Mouse (Mus musculus): ENCODE data around the gene Smyd4. TPM values are rescaled to one million over a fixed set of nuclear protein-coding genes. Genes with fewer than 3 reads are reported as not detected.

Gene Smyd4
- polyA plus RNA-seq, 1 experiment from 2014 or later: 13.8 TPM

- H3K9ac ChIP-seq: no peak overlapping the region
- peaks cover 6% of the 10 kb centered on the region; the same call in 1 of the 2 replicates for H3K36me3 ChIP-seq
- H3K9me3 ChIP-seq (replicated peaks): no peaks in the 10 kb centered on the region
- H3K4me3 ChIP-seq (replicated peaks): peak overlapping the region; percentile 52
- H3K4me2 ChIP-seq (replicated peaks): peak overlapping the region; percentile 58
- ATAC-seq (ENCODE audit: insufficient number of reproducible peaks, low FRiP score, low TSS enrichment, low read depth): no peak
- peak overlapping the region; percentile 86 for H3K27ac ChIP-seq (replicated peaks)
- peaks cover 26% of the 10 kb centered on the region for H3K4me1 ChIP-seq
- WGBS: 26% methylated on average over 5 of the region's 5 CpGs
- no peaks in the 10 kb centered on the region for H3K27me3 ChIP-seq
Observed at GRCm38 (mm10) chr11:75420810-75421374, 72.7 kb downstream of the Smyd4 start.

- no peaks in the 10 kb centered on the region for H3K9me3 ChIP-seq (replicated peaks)
- peak overlapping the region; percentile 58 for H3K4me2 ChIP-seq (replicated peaks)
- no peaks in the 10 kb centered on the region for H3K27me3 ChIP-seq
- H3K27ac ChIP-seq (replicated peaks): peak overlapping the region; percentile 86
- peak overlapping the region; percentile 52 for H3K4me3 ChIP-seq (replicated peaks)
- peaks cover 6% of the 10 kb centered on the region; the same call in 1 of the 2 replicates for H3K36me3 ChIP-seq
- peak; percentile 85 for ATAC-seq (ENCODE audit: insufficient number of reproducible peaks, low FRiP score, low TSS enrichment, low read depth)
- peaks cover 26% of the 10 kb centered on the region for H3K4me1 ChIP-seq
- peak overlapping the region; percentile 21 for H3K9ac ChIP-seq
- WGBS: 21% methylated on average over 6 of the region's 6 CpGs
Observed at GRCm38 (mm10) chr11:75421375-75422012, 73.3 kb downstream of the Smyd4 start.

DNA sequence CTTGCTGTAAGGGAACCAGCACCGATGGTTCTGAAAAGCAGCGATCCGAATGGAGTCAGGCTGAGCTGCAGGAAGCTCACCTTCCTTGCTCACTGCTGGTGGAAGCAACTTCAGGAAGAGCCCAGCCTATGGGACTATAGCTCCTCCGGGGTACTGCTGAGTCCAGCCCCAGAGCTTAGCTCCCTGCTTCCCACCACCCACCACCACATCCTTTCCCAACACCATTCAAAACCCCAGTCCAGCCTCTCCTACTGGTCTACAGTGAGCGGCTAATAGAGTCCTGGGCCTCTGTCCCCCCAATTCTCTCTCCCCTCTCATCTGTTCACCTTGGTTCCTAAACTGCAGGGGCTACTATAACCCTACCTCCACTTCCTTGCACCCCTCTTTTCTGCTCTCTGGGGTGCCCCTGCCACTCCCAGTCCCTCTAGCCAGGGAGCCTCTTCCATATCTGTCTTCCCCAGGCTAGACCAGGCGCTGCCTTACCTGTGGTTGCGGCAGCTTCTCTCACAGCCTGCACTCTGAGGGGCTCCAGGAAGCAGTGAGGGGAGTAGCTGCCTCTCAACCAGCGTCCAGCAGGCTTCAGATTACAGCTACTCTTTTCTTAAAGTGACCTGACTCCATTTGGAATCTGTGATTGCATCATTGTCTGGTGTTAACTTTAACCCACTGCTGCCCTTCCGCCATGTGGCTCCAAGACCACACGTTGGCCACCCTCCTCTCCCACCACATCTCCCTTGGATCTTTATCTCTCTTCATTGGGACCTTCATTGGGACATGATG, 74.0 kb downstream of the Smyd4 start, which contains the start of gene Serpinf1:
Serpinf1 (minus strand) TSS at position 689 of the 780 bp plus-strand sequence.
- 26% methylated on average over 10 of the region's 10 CpGs for WGBS
- 0 out of 2 replicates have a peak, but pooled peaks have one; percentile 9 for ATAC-seq (ENCODE audit: insufficient number of reproducible peaks, low FRiP score, low TSS enrichment, low read depth)
- Histone ChIP-seq H3K36me3 (peaks cover 6% of the 10 kb centered on the region; the same call in 1 of the 2 replicates), H3K4me3 (replicated peaks) (peak within 1 kb of the TSS; percentile 52), H3K9ac (peak within 1 kb of the TSS; percentile 21), H3K27me3 (no peaks in the 10 kb centered on the region), H3K27ac (replicated peaks) (peak within 1 kb of the TSS; percentile 86), H3K4me2 (replicated peaks) (peak within 1 kb of the TSS; percentile 58), H3K4me1 (peaks cover 26% of the 10 kb centered on the region), H3K9me3 (replicated peaks) (no peaks in the 10 kb centered on the region)

GRCm38 (mm10) chr11:75423091-75423490, 74.9 kb downstream of the Smyd4 start:
- Histone ChIP-seq H3K36me3 (no peaks in the 10 kb centered on the region), H3K4me3 (replicated peaks) (no peak overlapping the region), H3K4me2 (replicated peaks) (no peak overlapping the region), H3K27ac (replicated peaks) (no peak overlapping the region), H3K4me1 (peaks cover 26% of the 10 kb centered on the region), H3K9me3 (replicated peaks) (no peaks in the 10 kb centered on the region), H3K9ac (no peak overlapping the region), H3K27me3 (no peaks in the 10 kb centered on the region)
- 84% methylated on average over 3 of the region's 3 CpGs for WGBS
- ATAC-seq (ENCODE audit: insufficient number of reproducible peaks, low FRiP score, low TSS enrichment, low read depth): no peak

DNA sequence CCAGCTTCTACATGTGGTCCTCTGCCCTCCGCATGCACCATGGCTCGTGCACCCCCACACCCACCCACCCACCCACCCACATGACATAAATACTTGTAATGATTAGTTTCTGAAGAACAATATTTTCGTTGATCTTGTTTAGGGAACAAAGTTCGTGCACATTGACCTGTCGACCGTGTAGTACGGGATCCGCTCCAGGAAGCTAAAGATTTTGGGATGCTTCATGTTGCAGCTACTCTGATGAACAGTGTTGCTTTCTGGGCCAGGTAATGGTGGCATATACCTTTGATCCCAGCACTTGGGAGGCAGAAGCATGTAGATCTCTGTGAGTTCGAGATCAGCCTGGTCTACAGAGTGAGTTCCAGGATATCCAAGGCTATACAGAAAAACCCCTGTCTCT, 75.8 kb downstream of the Smyd4 start:
- Histone ChIP-seq H3K4me3 (replicated peaks) (no peak overlapping the region), H3K27ac (replicated peaks) (no peak overlapping the region), H3K9me3 (replicated peaks) (no peaks in the 10 kb centered on the region), H3K27me3 (no peaks in the 10 kb centered on the region), H3K9ac (no peak overlapping the region), H3K36me3 (no peaks in the 10 kb centered on the region), H3K4me1 (peaks cover 26% of the 10 kb centered on the region), H3K4me2 (replicated peaks) (no peak overlapping the region)
- 91% methylated on average over 9 of the region's 9 CpGs for WGBS
- no peak for ATAC-seq (ENCODE audit: insufficient number of reproducible peaks, low FRiP score, low TSS enrichment, low read depth)

DNA sequence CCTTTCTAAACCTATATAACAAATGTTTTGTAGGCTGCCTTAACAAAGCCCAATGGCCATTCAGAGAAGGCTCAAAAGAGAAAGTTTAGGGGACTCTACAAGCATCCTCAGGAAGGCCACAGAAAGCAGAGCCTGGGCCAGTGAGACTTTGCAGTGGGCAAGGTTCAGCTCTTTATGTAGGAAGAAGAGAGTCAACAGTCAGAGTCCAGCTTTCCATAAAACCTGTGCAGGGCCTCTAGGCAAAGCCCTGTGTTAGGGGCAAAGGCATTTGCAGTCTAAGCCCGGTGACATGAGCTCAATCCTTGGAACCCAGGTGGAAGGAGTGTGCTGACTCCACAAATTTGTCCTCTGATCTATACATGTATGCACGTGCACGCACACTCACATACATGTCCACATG, 76.2 kb downstream of the Smyd4 start:
- no peak overlapping the region for H3K4me2 ChIP-seq (replicated peaks)
- H3K4me3 ChIP-seq (replicated peaks): no peak overlapping the region
- peaks cover 26% of the 10 kb centered on the region for H3K4me1 ChIP-seq
- no peaks in the 10 kb centered on the region for H3K36me3 ChIP-seq
- H3K27me3 ChIP-seq: no peaks in the 10 kb centered on the region
- ATAC-seq (ENCODE audit: insufficient number of reproducible peaks, low FRiP score, low TSS enrichment, low read depth): no peak
- 92% methylated on average over 3 of the region's 3 CpGs for WGBS
- no peak overlapping the region for H3K9ac ChIP-seq
- H3K27ac ChIP-seq (replicated peaks): no peak overlapping the region
- H3K9me3 ChIP-seq (replicated peaks): no peaks in the 10 kb centered on the region

DNA sequence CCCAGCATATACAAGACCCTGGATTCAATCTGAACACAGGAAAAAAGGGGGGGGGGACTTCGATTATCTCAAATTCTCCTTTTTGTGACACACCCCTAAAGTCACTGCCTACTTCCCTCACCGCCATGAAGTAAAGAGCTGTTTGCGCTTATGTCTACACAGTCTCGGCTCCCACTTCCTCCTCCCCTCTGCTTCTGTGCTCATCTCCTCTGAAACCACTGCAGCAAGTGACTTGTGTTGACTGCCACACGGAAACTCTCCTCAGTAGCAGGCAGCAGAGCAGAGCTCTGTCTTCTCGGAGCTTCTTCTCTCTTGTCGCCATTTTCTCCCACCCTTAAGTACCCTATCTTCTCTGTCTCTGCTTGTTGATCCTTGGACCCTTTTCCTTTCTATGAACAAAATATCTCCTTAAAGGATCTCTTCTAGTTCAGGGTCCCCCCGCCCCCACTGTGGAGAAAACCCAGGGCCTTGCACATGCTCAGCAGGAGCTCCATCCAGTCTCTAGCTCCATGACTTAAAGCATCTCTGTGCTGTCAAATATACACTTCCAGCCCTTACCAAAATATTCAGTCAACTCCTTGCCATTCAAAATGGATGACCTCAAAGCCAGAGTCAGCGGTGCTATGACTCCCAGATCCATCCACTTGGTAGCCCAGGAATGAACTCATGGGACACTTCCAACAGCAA, 80.9 kb downstream of the Smyd4 start:
- H3K9me3 ChIP-seq (replicated peaks): no peaks in the 10 kb centered on the region; the same call in 1 of the 2 replicates
- ATAC-seq (ENCODE audit: insufficient number of reproducible peaks, low FRiP score, low TSS enrichment, low read depth): no peak
- 0 out of 2 replicates have a peak, but pooled peaks cover 5% of the 10 kb centered on the region for H3K4me1 ChIP-seq
- no peaks in the 10 kb centered on the region for H3K27me3 ChIP-seq
- H3K4me2 ChIP-seq (replicated peaks): no peak overlapping the region
- WGBS: 81% methylated on average over 9 of the region's 9 CpGs
- H3K4me3 ChIP-seq (replicated peaks): no peak overlapping the region
- no peaks in the 10 kb centered on the region for H3K36me3 ChIP-seq
- no peak overlapping the region for H3K9ac ChIP-seq
- H3K27ac ChIP-seq (replicated peaks): no peak overlapping the region

- ATAC-seq (ENCODE audit: insufficient number of reproducible peaks, low FRiP score, low TSS enrichment, low read depth): peak; percentile 76
- H3K4me1 ChIP-seq: 0 out of 2 replicates have a peak, but pooled peaks cover 5% of the 10 kb centered on the region
- no peak overlapping the region for H3K27ac ChIP-seq (replicated peaks)
Observed at GRCm38 (mm10) chr11:75431307-75431706, 83.1 kb downstream of the Smyd4 start.

DNA sequence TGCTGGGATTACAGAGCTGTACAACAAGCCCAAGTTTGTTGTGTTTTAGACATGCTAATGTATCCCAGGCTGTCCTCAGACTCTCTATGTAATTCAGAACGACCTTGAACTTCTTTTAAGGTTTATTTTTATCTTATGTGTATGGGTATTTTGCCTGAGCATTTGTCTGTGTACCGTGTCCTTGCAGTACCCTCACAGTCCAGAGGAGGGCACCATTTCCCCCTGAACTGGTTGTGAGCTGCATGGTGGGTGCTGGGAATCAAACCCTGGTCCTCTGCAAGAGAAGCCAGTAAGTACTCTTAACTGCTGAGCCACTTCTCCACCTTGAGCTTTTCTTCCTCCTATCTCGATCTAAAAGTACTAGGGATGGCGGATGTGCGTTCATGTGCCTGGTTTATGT, 85.9 kb downstream of the Smyd4 start:
- whole genome bisulfite sequencing: 88% methylated on average over 5 of the region's 5 CpGs
- Histone ChIP-seq H3K4me3 (replicated peaks) (no peak overlapping the region), H3K9me3 (replicated peaks) (no peaks in the 10 kb centered on the region; the same call in 1 of the 2 replicates), H3K27ac (replicated peaks) (no peak overlapping the region), H3K9ac (no peak overlapping the region), H3K36me3 (no peaks in the 10 kb centered on the region), H3K4me1 (0 out of 2 replicates have a peak, but pooled peaks cover 5% of the 10 kb centered on the region), H3K27me3 (no peaks in the 10 kb centered on the region), H3K4me2 (replicated peaks) (no peak overlapping the region)
- no peak for ATAC-seq (ENCODE audit: insufficient number of reproducible peaks, low FRiP score, low TSS enrichment, low read depth)

More at GRCm38 (mm10) chr11:75431307-75431706, 83.1 kb downstream of the Smyd4 start:
- Histone ChIP-seq H3K36me3 (no peaks in the 10 kb centered on the region), H3K27me3 (no peaks in the 10 kb centered on the region), H3K9ac (no peak overlapping the region), H3K4me2 (replicated peaks) (no peak overlapping the region), H3K9me3 (replicated peaks) (no peaks in the 10 kb centered on the region; the same call in 1 of the 2 replicates), H3K4me3 (replicated peaks) (no peak overlapping the region)
- 60% methylated on average over 11 of the region's 11 CpGs for WGBS

DNA sequence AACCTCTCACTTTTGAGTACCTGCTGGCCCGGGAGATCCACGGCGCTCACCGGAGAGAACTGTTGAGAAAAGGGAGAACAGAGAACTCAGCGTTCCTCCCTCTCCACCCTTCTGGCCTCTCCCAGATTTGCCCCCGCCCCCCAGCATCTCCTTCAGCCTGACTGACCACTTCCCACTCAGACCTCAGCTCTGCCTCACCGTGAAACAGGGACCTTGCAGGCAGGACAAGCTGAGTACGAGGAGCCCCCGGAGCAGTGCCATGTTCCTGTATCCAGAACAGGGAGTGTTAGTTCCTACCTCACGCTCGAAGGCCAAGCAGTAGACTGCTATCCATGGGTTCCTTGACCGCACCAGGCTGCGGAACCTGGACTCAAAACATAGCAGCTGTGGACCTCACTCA, 90.0 kb downstream of the Smyd4 start:
- Histone ChIP-seq H3K36me3 (0 out of 2 replicates have a peak, but pooled peaks cover 20% of the 10 kb centered on the region), H3K4me1 (no peaks in the 10 kb centered on the region), H3K27me3 (no peaks in the 10 kb centered on the region), H3K4me2 (replicated peaks) (no peak overlapping the region), H3K4me3 (replicated peaks) (no peak overlapping the region), H3K9ac (no peak overlapping the region), H3K9me3 (replicated peaks) (no peaks in the 10 kb centered on the region; the same call in 1 of the 2 replicates), H3K27ac (replicated peaks) (no peak overlapping the region)
- 82% methylated on average over 12 of the region's 13 CpGs for WGBS
- ATAC-seq (ENCODE audit: insufficient number of reproducible peaks, low FRiP score, low TSS enrichment, low read depth): no peak
